Mouse (Mus musculus) liver, adult 2 months (tissue): ENCODE results near the gene Pafah2.

Experiments
- CTCF ChIP-seq: fragments of 200-500 bp; IDR thresholded peaks from 2 replicates; pipeline ENCODE4 v1.5.1; 2011; ENCODE audit warnings: low read depth, low read length, control low read depth
- POLR2A ChIP-seq: fragments of 200-500 bp; IDR thresholded peaks from 2 replicates; pipeline ENCODE4 v1.6.1; 2011; ENCODE audit warnings: low read length, control low read depth; ENCODE audit not compliant: insufficient read depth; ENCODE audit errors: extremely low read depth

GRCm38 (mm10) chr4:134402571-134403262 lies 6.6 kb downstream of the Pafah2 start:
- TF ChIP-seq POLR2A (no peak), CTCF (no peak)
